Mouse (Mus musculus): ENCODE data around the gene Hace1. TPM values are rescaled to one million over a fixed set of nuclear protein-coding genes. Genes with fewer than 3 reads are reported as not detected.
A peak's percentile ranks its signal among the peaks of the same experiment; 100 is the strongest.

Hace1 gene
- polyA plus RNA-seq, 2 experiments from 2014 or later, result 5.4 to 6.2 TPM

DNA sequence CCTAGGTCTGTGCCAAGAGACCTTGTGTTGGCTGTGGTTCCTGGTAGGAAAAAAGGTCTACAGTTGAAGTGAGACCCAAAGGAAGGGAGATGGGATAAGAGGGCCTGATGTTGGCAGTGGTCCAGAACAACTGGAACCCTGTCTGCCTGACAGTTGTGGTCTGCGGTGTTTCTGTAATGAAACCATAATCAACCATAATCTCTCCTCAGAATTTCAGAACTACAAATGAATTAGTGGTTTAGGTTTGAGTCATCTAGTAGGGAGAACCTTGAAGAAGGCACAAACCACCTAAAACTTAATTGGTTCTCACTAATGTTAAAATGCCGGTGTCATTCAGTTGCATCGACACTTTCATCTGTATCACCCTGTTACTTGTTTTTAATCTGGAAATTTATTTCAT lies 133.2 kb downstream of the Hace1 start:
- ATAC-seq, result peak; percentile 39

DNA sequence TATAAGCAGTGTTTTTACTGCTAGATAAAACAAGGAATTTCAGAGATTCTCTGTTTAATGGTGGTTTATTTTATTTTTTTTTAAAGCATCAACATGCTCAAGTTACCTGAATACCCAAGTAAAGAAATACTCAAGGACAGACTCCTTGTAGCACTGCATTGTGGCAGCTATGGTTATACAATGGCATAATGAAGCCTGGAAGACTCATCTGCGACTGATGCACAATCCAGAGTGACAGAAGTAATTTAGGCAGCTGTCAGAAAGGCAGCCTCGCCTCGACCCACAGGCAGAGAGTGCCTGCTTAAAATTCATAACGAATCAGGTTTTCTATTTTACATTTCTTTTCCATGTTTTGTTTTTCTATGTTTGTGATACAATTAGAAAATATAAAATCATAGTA lies 133.7 kb downstream of the Hace1 start:
- no peak for ATAC-seq

Other genes starting within 250 kb of the Hace1 start
- gene Bves, start 242.1 kb upstream of the Hace1 start, polyA plus RNA-seq (2017; shearing (Covaris generic)), result not detected
- gene Lin28b, start 91.4 kb upstream of the Hace1 start, polyA plus RNA-seq (2017; shearing (Covaris generic)), result not detected